Mouse (Mus musculus): ENCODE results near the gene Chad. TPM values are rescaled to one million over a fixed set of nuclear protein-coding genes. Genes with fewer than 3 reads are reported as not detected.

The Chad gene
- total RNA-seq (2017) = not detected in 2 replicates

DNA sequence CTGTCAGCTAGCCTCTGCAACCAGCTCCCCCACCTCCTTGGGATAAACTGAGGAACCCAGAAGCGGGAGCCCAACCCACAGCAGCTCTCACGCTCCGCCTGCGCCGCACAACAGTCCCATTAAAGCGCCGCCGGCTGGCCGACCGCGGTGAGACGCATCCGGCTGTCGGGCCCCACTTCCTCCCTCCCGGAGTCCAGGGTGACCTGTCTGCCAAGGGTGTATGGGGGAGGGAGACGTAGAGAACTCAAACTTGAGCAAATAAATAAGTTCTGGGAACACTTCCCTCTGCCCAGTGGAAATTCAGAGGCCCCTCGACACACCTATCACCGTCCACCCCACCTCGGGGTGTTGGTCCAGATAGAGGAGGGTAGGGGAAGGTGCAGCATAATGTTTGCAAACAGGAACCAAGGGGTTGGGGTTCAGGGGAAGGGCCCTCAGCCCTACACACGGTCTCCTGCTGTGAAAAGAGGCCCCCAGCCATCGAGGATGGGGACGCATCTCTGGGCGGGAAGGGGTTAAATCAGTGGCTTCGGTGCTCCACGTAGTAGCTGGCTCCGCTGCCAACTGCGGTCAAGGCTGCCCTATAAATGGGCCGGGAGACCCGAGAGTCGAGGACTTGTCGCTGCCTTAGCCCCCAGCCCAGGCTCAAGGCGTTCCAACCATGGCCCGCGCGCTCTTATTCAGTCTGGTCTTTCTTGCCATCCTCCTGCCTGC is at the start of gene Chad:
TSS of gene Chad (plus strand) at position 611 of the 714 bp plus-strand sequence.
- ATAC-seq (replicated peaks; ENCODE audit: low read depth, poor library complexity, severe bottlenecking) = peak; percentile 77

DNA sequence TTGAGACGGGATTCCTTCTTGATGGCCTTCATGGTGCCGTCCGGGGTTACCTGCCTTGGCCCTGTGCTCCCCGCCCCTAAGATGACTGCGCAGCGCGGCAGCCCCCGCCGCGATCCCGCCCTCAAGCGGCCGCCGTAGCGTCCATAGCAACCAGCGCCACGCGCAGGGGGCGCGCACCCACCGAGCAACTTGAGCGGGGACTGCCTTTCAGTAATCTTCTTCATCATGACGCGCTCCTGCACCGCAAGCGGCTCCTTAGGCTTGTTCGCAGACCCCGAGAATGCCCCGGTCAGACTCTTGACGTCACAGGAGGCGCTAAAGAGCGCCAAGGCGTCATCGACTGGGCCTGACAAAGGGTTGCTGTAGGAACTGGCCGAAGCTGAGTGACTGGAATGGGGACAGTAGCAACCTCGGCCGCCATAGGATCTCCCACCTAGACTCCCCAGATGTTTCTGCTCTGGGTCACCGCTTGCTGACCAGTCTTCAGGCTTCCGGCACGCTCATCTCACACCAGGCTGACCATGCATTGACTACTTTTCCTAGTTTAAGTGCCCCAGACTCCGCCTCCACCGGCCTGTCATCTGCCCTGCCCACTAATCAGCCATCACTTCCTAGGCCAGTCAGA is 43.5 kb upstream of the Chad start, which contains the start of gene Mycbpap:
TSS of gene Mycbpap (minus strand) at position 524 of the 625 bp plus-strand sequence.
- peak; percentile 86 for ATAC-seq (replicated peaks; ENCODE audit: low read depth, poor library complexity, severe bottlenecking)

DNA sequence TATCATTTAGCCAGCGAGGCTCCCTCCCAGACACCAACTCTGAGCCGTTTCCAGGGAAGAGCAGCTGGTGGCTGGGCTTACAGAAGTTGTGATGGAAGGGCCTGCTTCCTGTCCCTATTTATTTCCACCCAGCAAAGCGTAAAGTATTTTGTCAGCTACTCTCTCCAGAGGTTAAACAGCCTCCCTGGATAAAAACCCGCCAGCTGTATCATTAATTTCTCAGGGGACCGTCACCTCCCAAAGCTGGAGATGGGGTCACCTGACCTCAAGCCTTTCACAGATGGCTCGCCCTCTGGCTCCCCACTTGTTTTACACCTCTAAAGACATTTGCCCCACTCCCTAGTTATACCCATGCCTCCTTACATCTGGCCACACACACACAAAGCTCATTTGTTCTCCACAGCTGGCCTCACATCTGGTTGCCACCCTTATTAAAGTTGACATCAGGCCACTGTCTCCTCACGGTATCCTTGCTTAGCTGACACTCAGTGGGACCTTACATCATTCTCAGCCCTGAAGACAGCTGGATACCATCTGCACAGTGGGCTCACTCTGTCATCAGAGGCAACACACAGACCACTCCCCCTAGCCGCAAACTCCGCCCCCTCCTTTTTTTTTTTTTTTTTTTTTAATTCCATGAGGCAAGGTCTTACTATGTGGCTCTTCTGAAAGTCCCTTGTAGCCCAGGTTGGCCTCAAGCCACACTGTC is 38.5 kb upstream of the Chad start:
- ATAC-seq (replicated peaks; ENCODE audit: low read depth, poor library complexity, severe bottlenecking) = no peak

DNA sequence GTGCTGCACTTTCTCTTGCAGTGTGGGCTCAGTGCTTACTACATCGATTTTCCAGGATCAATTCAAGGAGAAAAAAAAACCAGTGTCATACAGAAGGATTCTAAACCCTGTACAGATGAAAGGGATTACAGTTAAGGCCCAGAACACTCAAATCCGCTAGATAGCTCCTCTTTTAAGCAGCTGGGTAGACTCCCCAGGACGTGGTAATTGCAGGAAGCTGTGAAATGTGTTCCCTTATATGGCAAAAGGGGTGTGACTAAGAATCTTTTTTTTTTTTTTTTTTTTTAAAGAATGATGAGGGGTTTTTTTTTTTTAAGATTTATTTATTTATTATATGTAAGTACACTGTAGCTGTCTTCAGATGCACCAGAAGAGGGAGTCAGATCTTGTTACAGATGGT is 36.0 kb upstream of the Chad start:
- no peak for ATAC-seq (replicated peaks; ENCODE audit: low read depth, poor library complexity, severe bottlenecking)

DNA sequence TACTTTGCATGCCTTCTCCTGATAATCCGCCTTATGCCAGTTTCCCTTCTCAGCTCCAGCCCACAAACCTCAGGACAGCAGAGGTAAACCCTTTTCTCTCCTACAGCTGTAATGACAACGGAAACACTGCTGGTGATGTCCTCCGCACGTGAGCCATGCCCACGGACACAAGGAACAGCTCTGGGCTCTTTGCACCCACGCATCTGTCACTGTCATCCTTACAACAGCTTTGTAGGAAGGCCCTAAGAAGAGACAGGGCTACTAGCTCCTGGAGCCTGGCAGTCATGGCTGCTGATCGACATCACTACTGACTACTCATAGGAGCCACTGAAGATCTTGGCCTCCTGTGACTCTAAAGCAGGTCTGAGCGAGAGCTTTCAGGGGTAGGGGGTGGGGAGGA is 31.7 kb upstream of the Chad start:
- no peak for ATAC-seq (replicated peaks; ENCODE audit: low read depth, poor library complexity, severe bottlenecking)

DNA sequence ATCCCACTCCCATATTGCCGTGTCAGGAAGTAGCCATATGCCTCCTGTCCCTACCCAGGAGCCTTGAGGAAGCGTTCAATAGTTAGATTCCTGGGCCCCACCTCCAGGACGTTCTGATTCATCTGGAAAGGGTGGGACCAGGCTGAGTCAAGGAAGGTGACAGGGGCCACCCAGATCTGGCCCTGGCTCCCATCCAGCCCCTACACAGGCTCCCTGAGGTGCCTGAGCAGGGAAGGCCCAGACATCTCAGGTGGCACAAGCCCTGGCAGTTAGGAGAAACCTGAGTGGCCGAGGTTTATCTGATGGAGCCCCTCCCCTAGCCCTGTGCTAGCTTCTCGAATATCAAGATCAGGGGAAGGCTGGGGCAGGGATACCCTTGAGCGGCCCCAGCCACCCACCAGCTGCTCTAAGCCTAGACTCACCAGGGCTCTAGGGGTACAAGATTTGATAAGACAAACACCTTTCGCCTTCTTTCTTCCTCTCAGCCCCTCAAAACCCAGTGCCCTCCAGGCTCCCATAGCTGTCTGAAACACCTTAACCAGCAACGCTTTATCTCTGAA is 26.0 kb upstream of the Chad start:
- ATAC-seq (replicated peaks; ENCODE audit: low read depth, poor library complexity, severe bottlenecking) = no peak

DNA sequence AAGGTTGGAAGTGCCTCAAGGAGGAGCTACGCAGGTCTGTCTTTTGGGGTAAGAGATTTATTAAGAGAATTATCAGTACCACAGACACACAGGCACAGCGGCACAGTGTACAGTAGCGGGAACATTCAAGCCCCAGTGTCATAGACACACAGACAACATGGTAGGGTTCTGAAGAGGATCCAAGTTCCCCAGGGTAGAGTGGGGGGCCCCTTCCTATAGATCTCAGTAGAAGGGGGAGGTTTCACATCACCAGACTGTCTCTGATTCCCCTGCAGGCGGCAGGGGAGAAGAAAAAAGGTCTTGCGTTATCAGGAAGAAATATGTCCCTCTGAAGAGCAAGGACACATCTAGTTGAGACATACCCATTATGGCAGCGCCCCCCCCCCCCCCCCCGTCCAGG is 25.1 kb upstream of the Chad start:
- ATAC-seq (replicated peaks; ENCODE audit: low read depth, poor library complexity, severe bottlenecking) = no peak

DNA sequence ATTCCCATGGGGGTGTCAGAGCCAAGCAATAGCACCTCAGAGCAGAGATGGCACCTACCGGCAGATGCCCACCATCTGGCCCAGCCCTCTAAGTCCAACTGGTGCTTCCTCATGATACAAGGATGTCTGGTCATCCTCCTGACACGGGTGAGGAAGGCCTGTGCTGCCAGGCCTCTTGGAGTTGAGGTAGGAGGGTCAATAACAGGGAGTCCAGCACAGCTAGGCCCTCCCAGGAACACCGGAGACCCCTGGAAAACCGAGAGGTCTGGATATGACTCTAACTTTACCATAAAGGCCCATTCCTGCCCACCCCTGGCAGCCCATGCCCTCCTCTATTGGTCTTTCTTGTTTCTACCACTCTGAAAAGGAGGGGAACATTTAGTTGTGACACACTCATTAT is 22.4 kb upstream of the Chad start:
- no peak for ATAC-seq (replicated peaks; ENCODE audit: low read depth, poor library complexity, severe bottlenecking)

DNA sequence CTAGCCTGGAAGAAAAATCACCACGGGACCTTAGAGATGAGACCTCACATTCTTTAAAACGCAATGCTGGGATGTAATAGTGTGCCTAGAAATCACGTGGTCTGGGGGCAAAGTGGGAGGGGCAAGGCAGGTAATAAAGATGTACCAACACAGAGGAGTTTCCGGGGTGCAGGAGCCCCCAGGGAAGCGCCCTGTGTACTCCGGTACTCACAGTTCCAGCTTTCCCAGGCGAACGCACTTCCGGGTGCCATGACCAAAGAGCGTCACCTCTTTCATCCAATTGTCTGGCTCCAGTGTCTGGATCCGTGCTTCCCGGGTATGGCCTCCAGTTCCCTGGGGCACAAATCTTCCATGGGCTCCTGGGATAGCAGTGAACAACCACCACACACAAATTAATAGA is 21.5 kb upstream of the Chad start:
- ATAC-seq (replicated peaks; ENCODE audit: low read depth, poor library complexity, severe bottlenecking) = no peak

DNA sequence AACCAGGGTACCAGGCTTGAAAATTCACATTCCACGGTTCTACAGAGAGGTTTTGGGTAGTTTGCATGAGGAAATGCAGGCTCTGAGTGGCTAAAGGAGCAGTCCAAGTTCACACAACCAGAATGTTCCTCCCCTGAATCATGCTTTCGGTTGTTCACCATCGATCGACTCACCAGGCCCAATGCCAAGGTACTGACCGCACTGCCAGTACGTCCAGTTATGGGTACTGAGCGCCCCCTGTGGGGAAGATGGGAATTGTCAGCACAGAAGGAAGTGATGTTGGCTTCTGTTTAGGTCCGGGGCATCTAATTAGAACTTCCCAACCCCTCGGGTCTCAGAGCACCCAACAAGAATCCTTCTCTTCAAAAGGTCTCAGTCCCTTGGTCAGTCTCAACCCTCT is 20.9 kb upstream of the Chad start:
- peak; percentile 61 for ATAC-seq (replicated peaks; ENCODE audit: low read depth, poor library complexity, severe bottlenecking)

DNA sequence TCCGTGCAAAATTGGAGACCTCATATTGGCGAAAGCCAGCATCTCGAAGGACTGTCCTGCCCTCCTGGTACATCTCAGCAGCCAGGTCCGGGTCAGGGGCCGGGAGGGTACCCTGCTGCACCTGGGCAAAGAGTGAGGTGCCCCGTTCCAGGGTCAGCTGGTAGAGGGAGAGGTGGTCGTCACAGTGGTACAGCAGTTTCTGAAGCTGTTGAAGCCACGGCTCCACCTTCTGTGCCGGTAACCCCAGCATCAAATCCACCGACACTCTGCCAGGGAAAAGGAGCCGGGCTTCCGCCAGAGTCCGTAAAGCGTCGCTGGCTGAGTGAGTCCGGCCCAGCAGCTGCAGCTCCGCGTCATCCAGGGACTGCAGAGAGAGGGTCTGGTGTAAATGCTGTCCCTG is 20.4 kb upstream of the Chad start:
- no peak for ATAC-seq (replicated peaks; ENCODE audit: low read depth, poor library complexity, severe bottlenecking)

DNA sequence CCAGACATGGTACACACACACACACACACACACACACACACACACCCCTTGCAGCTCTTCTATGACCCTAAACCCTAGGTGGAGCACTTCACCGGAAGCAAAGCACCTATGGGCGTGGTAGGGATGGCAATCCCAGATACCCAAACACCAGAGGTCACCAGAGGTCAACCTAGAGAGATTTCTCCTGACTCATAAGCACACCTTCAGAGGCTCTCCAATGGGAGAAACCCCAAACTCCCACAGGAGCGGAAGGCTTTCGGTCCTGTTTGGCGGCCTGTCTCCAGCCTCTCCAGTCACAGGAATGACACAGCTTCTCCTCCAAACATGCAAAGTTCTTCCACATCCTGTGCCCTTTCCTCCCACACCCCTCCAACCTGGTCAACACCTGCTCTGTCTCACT is 18.5 kb upstream of the Chad start:
- no peak for ATAC-seq (replicated peaks; ENCODE audit: low read depth, poor library complexity, severe bottlenecking)

DNA sequence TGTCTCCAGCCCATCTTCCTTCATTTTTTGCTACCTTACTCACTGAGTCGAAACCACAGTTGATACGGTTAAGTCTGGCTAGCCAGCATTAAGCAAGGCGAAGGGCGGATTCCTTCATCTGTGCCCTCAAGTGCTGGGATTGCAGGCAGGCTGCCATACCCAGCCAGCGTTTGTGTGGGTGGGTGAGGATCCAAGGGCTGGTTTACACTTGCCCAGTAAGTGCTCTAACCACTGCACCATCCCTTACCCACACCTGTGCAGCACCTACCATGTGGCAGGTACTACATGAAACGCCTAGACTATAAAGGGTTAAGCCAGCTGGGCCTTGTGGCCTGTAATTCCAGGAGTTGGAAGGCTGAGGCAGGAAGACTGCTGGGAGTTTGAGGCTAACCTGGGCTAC is 17.6 kb upstream of the Chad start:
- no peak for ATAC-seq (replicated peaks; ENCODE audit: low read depth, poor library complexity, severe bottlenecking)

DNA sequence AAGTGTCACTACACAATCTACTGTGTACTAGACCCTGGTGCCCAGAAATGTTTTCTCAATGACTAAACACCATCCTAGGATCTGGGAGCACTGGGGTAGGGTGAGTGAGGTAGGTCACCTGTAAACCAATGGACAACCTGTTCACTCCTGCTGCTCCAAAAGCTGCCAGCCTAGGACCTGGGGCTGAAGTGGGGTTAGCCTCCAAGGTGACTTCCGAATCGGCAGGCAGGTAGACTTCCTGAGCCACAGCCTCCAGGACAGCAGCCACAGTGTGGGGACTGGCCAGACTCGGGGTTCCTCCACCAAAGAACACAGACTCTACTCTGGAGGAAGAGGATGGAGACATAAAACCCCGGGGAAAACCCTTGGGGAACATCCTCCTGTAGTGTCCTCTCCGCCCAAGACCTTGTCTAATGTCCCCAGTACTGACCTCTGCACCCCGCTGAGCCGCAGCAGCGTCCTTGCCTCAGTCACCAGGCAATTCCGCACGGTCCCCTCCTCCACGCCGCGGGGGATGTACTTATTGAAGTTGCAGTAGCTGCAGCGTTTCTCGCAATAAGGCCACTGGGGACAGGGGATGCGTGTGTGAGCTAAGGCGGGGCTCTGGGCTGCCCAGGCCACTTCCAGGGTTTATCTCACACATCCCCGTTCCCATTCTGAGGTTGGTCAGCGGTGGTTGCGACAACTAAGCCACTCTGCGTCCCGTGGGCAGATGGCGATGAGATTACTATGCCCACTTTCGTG is 16.6 kb upstream of the Chad start:
- ATAC-seq (replicated peaks; ENCODE audit: low read depth, poor library complexity, severe bottlenecking) = peak; percentile 19

DNA sequence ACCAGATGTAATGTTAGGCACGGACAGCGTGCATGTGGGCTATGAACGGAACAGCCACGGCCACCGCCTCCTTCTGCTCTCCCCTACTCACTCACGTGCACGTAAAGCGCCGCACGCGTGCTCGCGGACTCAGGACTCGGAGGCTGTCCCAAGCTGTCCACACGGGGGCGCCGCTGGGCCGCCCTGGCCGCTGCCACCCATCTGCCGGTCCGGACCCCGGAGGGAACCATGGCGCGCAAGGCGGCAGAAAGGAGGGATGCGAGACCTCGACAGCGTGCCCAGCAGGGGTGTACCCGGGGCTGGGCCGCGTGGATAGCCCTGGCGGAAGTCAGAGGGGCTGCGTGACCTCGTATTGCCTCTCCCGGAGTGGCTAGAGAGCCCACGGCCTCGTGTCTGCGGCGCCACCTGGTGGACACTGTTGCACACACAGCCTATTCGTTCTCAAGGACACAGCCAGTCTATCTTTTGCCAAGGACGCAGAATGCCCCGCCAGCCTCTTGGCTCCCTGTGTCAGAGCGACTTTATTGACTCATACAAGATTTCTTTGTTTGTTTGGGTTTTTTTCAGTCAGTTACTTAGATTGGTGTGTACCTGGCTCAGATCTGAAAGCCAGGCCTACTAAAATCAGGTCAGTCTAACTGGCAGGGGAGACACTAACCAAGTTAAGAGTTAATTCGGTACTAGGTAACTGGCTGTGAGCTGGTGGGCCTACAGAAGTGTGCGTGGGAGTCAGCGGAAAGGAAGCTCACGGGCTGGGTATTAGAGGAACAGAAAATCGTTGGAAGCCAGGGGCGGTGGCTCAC is 15.8 kb upstream of the Chad start, which contains the start of gene Rsad1:
TSS of gene Rsad1 (minus strand) at position 368 of the 803 bp plus-strand sequence.
- ATAC-seq (replicated peaks; ENCODE audit: low read depth, poor library complexity, severe bottlenecking) = peak; percentile 84

DNA sequence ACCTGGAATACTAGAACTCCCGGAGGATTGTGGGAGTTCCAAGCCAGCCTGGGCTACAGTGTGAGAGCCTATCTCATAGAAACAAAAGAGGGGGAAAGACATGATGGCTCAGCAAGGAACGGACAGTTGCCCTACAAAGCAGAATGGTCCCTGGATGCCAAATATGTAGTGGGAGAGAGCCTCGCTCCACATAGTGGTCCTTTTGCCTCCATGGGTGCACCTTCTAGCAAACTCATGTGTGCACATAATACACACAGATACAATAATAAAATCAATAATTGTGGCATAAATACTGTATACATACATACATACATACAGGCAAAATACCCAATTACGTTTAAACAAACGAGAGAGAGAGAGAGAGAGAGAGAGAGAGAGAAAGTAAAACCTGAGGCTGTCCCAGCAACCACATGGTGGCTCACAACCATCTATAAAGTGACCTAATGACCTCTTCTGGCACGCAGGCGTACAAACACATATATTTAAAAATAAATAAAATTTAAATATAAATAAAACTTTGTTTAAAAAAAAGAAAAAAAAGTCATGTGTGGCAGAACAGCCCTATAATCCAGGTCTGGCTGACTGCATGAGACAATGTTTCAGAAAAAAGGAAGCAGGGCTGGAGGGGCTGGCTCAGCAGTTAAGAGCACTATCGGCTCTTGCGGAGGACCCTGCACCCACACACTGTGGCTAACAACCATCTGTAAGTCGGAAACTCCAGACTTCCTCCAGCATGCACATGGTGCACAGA is 15.0 kb upstream of the Chad start:
- peak; percentile 63 for ATAC-seq (replicated peaks; ENCODE audit: low read depth, poor library complexity, severe bottlenecking)

DNA sequence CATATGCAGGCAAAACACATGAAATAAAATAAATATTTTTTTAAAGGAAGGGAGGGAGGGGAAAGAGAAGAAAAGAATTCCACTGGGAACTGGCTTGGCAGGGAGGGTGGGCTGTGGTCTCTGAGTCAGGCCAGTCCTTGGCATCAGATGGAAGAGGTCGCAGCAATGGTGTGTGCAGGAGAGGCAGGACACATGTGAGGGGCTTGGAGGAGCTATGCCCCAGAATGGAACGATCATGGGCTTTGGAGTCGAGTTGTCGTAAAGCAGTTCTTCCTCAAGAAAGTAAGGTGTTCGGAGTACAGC is 14.5 kb upstream of the Chad start:
- ATAC-seq (replicated peaks; ENCODE audit: low read depth, poor library complexity, severe bottlenecking) = peak; percentile 6; the same call in 1 of the 2 replicates

DNA sequence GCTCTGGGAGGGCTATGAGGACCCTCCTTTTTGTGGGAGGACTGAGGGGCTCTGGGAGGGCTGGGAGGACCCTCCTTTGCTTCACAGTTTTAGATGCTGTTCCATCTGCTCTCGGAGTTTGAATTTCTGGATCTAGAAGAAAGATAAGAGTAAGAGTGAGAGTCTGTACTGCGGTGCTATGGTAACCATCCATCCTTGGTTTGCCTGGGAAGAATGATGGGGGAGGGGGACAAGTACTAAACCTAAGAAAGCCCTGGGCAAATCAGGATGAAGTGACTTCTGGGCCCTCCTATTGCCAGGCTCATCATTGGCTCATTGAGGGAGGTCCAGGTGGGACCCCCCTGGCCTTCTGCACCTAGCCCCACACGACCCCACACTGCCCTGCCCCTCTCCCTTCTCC is 6.6 kb upstream of the Chad start:
- ATAC-seq (replicated peaks; ENCODE audit: low read depth, poor library complexity, severe bottlenecking) = no peak

DNA sequence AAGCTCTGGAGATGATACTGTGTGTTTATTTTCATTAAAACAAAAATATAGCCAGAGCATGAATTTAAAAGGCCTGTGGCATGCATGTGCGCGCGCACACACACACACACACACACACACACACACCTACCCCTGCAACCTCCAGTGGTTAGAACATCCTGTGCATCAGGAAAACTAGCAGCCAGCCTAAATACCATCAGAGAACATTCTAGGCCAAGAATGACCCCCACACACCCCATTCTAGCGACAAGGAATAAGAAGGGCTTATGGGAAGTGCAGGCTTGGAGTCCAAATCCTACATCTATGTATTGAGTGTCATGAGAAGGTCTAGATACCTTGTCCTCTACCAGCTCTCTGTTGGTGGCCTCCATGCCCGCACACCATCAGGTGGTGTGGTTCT is 1.5 kb upstream of the Chad start:
- no peak for ATAC-seq (replicated peaks; ENCODE audit: low read depth, poor library complexity, severe bottlenecking)

All from common myeloid progenitor, adult 5-6 weeks (primary cell).